Mouse (Mus musculus) left cerebral cortex, postnatal 4 days (tissue): Measurements from ENCODE around the gene Tmem114. TPM values are rescaled to one million over a fixed set of nuclear protein-coding genes. Genes with fewer than 3 reads are reported as not detected.

Experiments used
- DNase-seq: peaks from one replicate; pipeline ENCODE4 v3.0.0-alpha.2; 2022
- intact Hi-C: fragments of 180-260 bp; cut with DNase I; formaldehyde crosslinking; loops from one replicate; pipeline ENCODE4 v1.15.1; 2025
- total RNA-seq, 2 experiments: library from RNA; stranded (reverse); gene quantifications; 2 replicates each; pipeline ENCODE4 v1.2.3; 2021

The Tmem114 gene
- total RNA-seq, 2 experiments from 2014 or later = 0.36 to 0.50 TPM

DNA sequence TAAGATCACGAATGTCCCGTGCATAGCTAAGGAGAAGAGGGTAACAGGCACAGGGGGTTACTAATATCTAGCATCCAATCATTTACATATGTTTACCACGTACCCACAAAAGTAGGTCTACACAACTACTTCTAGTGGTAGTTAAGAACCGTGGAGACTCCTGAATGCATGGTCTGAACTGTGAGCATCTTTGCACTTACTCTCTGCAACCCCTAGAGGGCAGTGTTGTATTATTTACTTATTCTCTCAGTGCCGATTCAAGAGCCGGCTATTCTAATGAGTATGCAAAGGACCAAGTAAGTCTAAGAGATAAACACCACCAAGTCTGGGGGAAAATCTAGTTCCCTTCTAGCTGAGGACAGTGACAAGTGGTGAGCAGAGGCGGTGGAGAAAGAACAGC is 12.7 kb downstream of the Tmem114 start:
- no peak for DNase-seq

DNA sequence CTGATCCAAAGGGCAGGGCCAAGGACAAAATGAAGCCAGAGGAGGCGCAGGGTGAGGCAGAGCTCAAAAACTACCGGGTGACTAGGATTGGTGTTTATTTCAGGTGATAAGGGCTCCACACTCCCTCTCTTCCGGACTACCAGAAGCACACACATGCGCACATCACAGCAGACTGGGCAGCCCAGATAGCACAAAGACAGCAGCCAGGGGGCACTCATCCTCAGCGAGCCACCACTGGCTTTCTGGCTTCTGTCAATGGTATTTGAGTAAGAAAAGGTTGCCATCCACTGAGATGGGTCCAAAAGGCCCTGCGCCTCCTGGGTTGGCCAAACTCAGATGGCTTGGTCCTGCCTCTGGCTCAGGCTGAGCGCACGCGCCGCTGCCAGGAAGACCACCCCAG is 15.7 kb downstream of the Tmem114 start:
- DNase-seq = peak; percentile 28
- intact Hi-C loops = loop anchor here (5.0 kb wide), 1 partner anchor 268 kb away; no protein-coding TSS in a partner anchor

More for the DNA sequence above, 12.7 kb downstream of the Tmem114 start:
- intact Hi-C loops = loop anchor here (5.0 to 10.0 kb wide), 2 partner anchors 70 to 233 kb away; no protein-coding TSS in a partner anchor

DNA sequence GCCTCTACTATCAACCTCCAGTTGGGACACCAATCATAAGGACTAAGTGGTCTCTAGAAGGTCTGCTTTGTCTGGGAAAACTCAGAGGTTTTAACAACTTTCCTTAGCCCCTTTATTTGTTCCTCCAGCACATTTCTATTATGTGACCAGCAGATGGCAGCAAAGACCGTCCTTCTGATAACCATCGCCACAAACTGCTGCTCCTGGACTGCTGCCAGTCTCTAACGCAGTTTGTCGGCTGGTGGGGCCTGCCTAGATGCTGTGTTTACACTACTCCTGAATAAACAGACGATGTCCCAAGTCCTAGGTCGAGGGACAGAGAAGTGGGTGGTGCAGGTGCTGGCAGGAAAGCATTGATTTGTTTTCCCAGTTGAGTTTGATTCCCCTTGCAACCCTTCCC is 18.2 kb downstream of the Tmem114 start:
- intact Hi-C loops = loop anchor here (5.0 kb wide), 1 partner anchor 271 kb away; no protein-coding TSS in a partner anchor
- peak; percentile 86 for DNase-seq

- DNase-seq = no peak
- intact Hi-C loops = no loop called here
Observed at GRCm38 (mm10) chr16:8402663-8403062, 22.3 kb downstream of the Tmem114 start.

GRCm38 (mm10) chr16:8401171-8401955 is 23.6 kb downstream of the Tmem114 start:
- intact Hi-C loops = no loop called here
- DNase-seq = no peak

DNA sequence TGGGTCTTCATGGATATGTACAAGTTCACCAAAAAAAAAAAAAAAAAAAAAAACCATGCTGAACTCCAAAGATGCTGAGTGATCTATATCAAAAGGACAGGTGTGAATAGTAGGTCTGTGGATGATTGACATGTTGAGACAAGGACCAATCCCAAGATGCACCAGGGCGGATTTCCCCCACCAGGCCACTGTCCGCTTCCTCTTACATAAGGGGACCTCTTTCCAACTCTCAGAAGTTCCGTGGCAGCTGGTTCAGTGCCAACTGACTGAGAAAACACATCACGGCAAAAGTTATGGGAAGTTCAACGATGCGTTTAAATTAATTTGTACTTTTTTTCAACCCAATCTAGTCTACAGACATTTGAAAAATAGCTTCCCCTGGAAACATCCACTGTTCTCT is 25.1 kb downstream of the Tmem114 start:
- intact Hi-C loops = no loop called here
- no peak for DNase-seq

DNA sequence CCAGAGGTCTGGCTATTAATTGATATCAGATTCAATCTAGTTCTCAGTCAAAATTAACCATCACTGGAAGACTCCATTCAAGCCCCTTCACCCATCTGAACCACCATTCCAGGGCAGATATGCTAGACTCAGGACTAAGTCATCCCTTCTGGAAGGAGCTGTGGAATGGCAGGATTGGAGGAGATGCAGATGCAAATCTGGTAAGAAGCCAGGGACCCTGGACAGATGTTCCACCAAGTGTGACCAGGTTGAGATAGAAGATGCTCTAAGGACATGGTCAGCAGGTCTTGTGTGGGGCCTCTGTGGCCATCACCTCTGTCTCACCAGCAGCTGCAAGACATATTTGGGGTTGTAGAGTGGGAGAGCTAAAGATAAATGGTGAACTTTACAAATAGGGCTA is 30.0 kb downstream of the Tmem114 start:
- intact Hi-C loops = no loop called here
- DNase-seq = no peak

DNA sequence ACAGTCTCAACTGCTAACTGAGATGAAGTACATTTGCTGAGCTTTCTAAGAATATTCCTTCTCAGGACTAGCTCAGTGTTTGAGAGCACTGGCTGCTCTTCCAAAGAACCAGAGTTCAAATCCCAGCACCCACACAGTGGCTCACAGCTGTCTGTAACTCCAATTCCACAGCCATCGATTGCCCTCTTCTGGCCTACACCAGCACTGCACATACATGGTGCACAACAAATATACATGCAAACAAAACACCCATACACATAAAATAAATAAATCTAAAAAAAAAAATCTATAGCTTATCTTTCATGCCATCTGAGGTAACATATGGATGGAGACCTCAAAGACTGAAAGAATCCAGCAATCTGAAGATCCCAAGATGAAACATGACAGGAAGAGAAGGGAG is 36.4 kb downstream of the Tmem114 start:
- no peak for DNase-seq
- intact Hi-C loops = no loop called here

DNA sequence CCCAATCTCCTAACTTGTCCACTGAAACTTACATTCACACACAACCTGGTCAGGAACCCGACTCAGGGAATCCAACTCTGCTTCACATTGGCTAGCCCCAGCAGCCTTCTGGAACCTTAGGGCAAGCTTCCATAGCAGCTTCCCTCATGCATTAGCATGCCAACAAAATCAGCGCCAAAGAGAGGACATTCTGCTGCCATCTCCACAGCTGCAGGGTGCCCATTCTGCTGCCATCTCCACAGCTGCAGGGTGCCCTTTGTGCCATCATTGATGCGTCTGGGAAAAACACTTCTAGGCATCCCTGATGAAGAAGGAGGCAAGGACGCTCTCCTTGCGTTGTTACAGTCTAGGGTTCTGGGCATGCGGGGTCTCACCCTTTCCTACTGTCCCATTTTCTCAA is 38.5 kb downstream of the Tmem114 start:
- DNase-seq = peak; percentile 31
- intact Hi-C loops = no loop called here

GRCm38 (mm10) chr16:8385679-8386078 is 39.3 kb downstream of the Tmem114 start:
- intact Hi-C loops = no loop called here
- no peak for DNase-seq

DNA sequence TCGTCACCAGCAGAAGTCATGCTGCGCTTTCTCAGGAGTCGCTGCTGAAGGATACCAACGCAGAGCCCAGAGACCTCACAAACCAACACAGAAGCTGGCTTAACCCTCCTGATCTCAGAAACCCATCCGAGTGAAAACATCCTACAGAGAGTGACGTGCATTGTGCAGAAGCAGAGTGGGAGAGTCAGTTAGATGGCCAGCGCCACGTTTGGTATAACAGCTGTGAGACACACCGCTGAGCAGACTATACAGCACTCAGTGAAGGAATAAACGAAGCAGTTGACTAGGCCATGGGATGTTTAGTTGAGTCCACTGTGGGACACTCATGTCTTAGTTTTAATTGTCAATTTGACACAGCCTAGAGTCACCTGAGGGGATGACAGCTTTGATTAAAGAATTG is 40.2 kb downstream of the Tmem114 start:
- no peak for DNase-seq
- intact Hi-C loops = no loop called here

- intact Hi-C loops = no loop called here
- no peak for DNase-seq
Observed at GRCm38 (mm10) chr16:8383396-8383795, 41.5 kb downstream of the Tmem114 start.

- DNase-seq = no peak
- intact Hi-C loops = no loop called here
Observed at GRCm38 (mm10) chr16:8363066-8363465, 61.9 kb downstream of the Tmem114 start.

Other genes starting within 250 kb of the Tmem114 start
- gene Mettl22, start 45.7 kb upstream of the Tmem114 start, total RNA-seq = 10 to 100 TPM; 46.7 to 50.9 TPM
- gene Abat, start 88.3 kb upstream of the Tmem114 start, total RNA-seq = 10 to 100 TPM; 53.4 to 67.4 TPM
- gene Pmm2, start 212.5 kb upstream of the Tmem114 start, total RNA-seq = 10 to 100 TPM; 41.4 to 42.9 TPM
- 10 to 100 TPM; 14.3 TPM for gene Tmem186, start 212.6 kb upstream of the Tmem114 start, total RNA-seq
- gene Carhsp1, start 247.0 kb upstream of the Tmem114 start, total RNA-seq = 10 to 100 TPM; 54.3 to 60.3 TPM